Mouse (Mus musculus) G1E (cell line): ENCODE results near the gene Grm3.

Experiments
- CTCF ChIP-seq: IDR thresholded peaks from 2 replicates; pipeline ENCODE4 v1.5.1; 2012; ENCODE audit warnings: low read depth, low read length, inconsistent platforms, mixed read lengths
- GATA2 ChIP-seq: IDR thresholded peaks from 2 replicates; pipeline ENCODE4 v1.6.1; 2012; ENCODE audit warnings: low read depth, low read length, inconsistent platforms, borderline replicate concordance
- TAL1 ChIP-seq: conservative IDR thresholded peaks from 2 replicates; pipeline ENCODE4 v1.6.1; 2012; ENCODE audit warnings: low read depth, low read length, inconsistent platforms, mixed read lengths

GRCm38 (mm10) chr5:9578571-9578970 lies 146.4 kb downstream of the Grm3 start:
- no peak for TF ChIP-seq CTCF
- no peak for TF ChIP-seq TAL1
- no peak for TF ChIP-seq GATA2
